Mouse (Mus musculus): ENCODE measurements at regions not wholly inside any gene's neighbourhood (a gene's known extent, or its start where the extent isn't known, plus 50 kb on each side); places are given as distances from the start of the nearest gene placed in this dataset.

DNA sequence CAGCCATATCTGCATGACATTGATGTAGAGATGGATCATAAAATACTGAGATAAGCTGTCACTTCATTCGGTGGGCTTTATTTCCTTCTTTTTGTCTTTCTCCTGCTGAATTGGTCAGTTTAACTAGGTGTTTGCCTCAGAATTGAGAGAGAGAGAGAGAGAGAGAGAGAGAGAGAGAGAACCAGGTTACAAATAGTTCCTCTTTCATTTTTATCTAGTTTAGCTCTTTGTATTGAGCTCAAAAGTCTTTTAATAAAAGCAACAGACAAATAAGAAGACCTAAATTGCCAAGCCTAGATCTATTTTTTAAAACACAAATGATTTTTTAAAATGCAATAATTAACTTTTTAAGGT, 253.4 kb upstream of the Zeb2 start:
- TF ChIP-seq CTCF (IDR thresholded peaks at IDR 0.05; ENCODE audit: low read depth) = no peak
- TF ChIP-seq EP300 (IDR thresholded peaks at IDR 0.05; ENCODE audit: low read depth) = no peak
